Mouse (Mus musculus) stomach, embryonic 16.5 days (tissue): Measurements from ENCODE around the gene Slc1a2. TPM values are rescaled to one million over a fixed set of nuclear protein-coding genes. Genes with fewer than 3 reads are reported as not detected.

Source experiments
- ATAC-seq: fragments of 200-750 bp; cut with Nextera tagmentation; 2 replicates; pipeline ENCODE4 v1.8.0; 2017; ENCODE audit warnings: moderate number of reproducible peaks, moderate TSS enrichment; ENCODE audit not compliant: insufficient read depth, low FRiP score
- H3K27ac ChIP-seq: fragments of 300-500 bp; sonication (generic); 2 replicates; pipeline ENCODE4 v1.5.1; 2014; ENCODE audit warnings: low read length
- H3K27me3 ChIP-seq: fragments of 300-500 bp; sonication (generic); 2 replicates; pipeline ENCODE4 v1.6.1; 2014; ENCODE audit warnings: low read length, control low read depth, mixed read lengths; ENCODE audit not compliant: control insufficient read depth, insufficient read depth
- H3K36me3 ChIP-seq: fragments of 300-500 bp; sonication (generic); 2 replicates; pipeline ENCODE4 v1.6.1; 2014; ENCODE audit warnings: low read length; ENCODE audit not compliant: control insufficient read depth, insufficient read depth
- H3K4me1 ChIP-seq: fragments of 300-500 bp; sonication (generic); 2 replicates; pipeline ENCODE4 v1.6.1; 2014; ENCODE audit warnings: low read length, control low read depth, mixed read lengths; ENCODE audit not compliant: control insufficient read depth, insufficient read depth
- H3K4me2 ChIP-seq: fragments of 300-500 bp; sonication (generic); 2 replicates; pipeline ENCODE4 v1.6.1; 2014; ENCODE audit warnings: low read depth, low read length, mixed read lengths
- H3K4me3 ChIP-seq: fragments of 300-500 bp; sonication (generic); replicated peaks from 2 replicates; pipeline ENCODE4 v1.5.1; 2014; ENCODE audit warnings: mild to moderate bottlenecking, low read length
- H3K9ac ChIP-seq: fragments of 300-500 bp; sonication (generic); 2 replicates; pipeline ENCODE4 v1.6.1; 2014; ENCODE audit warnings: low read length
- H3K9me3 ChIP-seq: fragments of 300-500 bp; sonication (generic); replicated peaks from 2 replicates; pipeline ENCODE4 v1.6.1; 2016; ENCODE audit warnings: low read length, control low read depth; ENCODE audit not compliant: control insufficient read depth
- WGBS: fragments of 180-500 bp; shearing (Covaris S2); extraction: QIAGEN DNeasy Blood & Tissue Kit; methylation state at CpG from one replicate; pipeline ENCODE4 v1.1.7; 2014; 5-methylcytosine and 5-hydroxymethylcytosine counted together
- polyA plus RNA-seq: library from polyadenylated mRNA; unstranded; fragments of >200 nt; fragmentation: Nextera tagmentation; extraction: Ambion mirVana; gene quantifications from 2 replicates; pipeline ENCODE4 v1.2.1, GENCODE M21; 2015

Gene Slc1a2
- polyA plus RNA-seq = 0.75 and 1.0 TPM in 2 replicates

GRCm38 (mm10) chr2:102658163-102658660, at the start of gene Slc1a2:
Gene Slc1a2 (plus strand): TSS chr2:102658659.
- peak within 1 kb of the TSS; percentile 66 for H3K9ac ChIP-seq
- no peaks in the 10 kb centered on the region for H3K9me3 ChIP-seq
- H3K4me2 ChIP-seq = peak within 1 kb of the TSS; percentile 100
- H3K4me1 ChIP-seq = peaks cover 9% of the 10 kb centered on the region
- no peaks in the 10 kb centered on the region for H3K36me3 ChIP-seq
- peaks cover 18% of the 10 kb centered on the region for H3K27me3 ChIP-seq
- under 1% methylated on average over 20 of the region's 20 CpGs for WGBS
- ATAC-seq = no peak
- H3K4me3 ChIP-seq = peak within 1 kb of the TSS; percentile 66
- no peak within 1 kb of the TSS for H3K27ac ChIP-seq

DNA sequence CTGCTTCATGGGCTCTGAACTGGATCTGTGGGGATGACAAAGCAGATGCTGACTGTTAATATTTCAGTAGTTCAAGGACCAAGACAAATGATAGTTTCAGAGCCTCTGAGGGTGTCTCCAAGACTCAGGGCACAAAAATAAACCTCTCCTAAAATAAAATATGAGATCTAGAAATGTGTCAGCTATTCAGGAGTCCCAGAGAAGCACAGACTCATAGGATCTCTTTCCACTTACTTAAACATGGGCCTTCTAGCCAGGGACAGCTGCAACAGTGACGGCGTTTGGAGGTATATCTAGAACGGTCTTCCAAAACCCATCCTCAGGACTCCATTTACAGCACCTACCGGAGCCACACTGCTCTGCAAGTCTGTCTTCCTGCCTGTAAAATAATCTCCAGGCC, 48.0 kb upstream of the Slc1a2 start:
- Histone ChIP-seq H3K9me3 (no peaks in the 10 kb centered on the region), H3K27ac (no peak overlapping the region), H3K27me3 (no peaks in the 10 kb centered on the region), H3K9ac (no peak overlapping the region), H3K4me1 (no peaks in the 10 kb centered on the region), H3K4me3 (no peak overlapping the region), H3K4me2 (no peak overlapping the region), H3K36me3 (no peaks in the 10 kb centered on the region)
- WGBS = 96% methylated on average over 4 of the region's 4 CpGs
- no peak for ATAC-seq

DNA sequence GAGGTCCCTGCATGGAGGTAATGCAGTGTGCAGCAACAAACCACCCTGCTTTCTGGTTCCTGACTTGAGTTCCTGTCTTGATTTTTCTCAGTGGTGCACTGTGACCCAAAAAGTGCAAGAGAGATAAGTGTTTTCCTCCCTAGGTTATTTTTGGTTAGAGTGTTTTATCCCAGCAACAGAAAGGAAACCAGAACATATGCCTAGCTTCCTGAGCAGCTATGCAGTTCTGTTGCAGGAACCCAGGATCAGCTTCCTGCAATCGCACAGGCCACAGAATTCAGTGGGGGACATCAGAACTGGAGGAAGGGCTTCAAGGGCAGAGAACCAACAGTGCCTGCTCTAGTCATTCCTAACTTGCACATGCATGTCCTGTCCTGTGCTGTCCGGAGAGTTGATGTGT, 41.8 kb upstream of the Slc1a2 start:
- no peak overlapping the region for H3K9ac ChIP-seq
- no peak overlapping the region for H3K4me2 ChIP-seq
- H3K4me3 ChIP-seq = no peak overlapping the region
- ATAC-seq = no peak
- no peaks in the 10 kb centered on the region for H3K36me3 ChIP-seq
- H3K27me3 ChIP-seq = no peaks in the 10 kb centered on the region
- no peaks in the 10 kb centered on the region for H3K4me1 ChIP-seq
- H3K9me3 ChIP-seq = no peaks in the 10 kb centered on the region
- 63% methylated on average over 2 of the region's 2 CpGs for WGBS
- no peak overlapping the region for H3K27ac ChIP-seq

GRCm38 (mm10) chr2:102620744-102621429, 37.6 kb upstream of the Slc1a2 start:
- Histone ChIP-seq H3K27ac (no peak overlapping the region), H3K9ac (no peak overlapping the region), H3K4me3 (no peak overlapping the region), H3K27me3 (no peaks in the 10 kb centered on the region), H3K9me3 (no peaks in the 10 kb centered on the region), H3K4me2 (no peak overlapping the region), H3K36me3 (no peaks in the 10 kb centered on the region), H3K4me1 (no peaks in the 10 kb centered on the region)
- WGBS = 84% methylated on average over 12 of the region's 12 CpGs
- no peak for ATAC-seq

DNA sequence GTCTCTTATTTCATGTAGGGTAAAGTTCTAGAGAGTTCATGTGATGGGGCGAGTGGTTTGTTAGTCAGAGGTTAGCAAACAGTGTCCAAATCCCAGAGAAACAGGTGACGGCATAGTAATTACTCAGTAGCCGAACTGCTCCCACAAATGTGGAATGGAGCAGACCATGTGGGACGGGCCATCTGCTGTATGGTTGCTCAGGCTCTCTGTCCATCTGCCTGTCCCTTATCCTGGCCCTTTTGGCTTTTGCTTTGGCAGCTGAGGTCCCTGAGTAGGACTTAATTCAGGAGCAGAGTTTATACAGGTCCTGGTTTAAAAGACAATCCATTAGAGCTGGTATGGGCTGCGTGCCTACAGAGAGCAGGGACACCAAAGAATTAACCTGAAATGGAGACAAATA, 36.3 kb upstream of the Slc1a2 start:
- no peak overlapping the region for H3K9ac ChIP-seq
- 82% methylated on average over 5 of the region's 5 CpGs for WGBS
- H3K4me2 ChIP-seq = no peak overlapping the region
- no peak for ATAC-seq
- no peaks in the 10 kb centered on the region for H3K36me3 ChIP-seq
- H3K4me3 ChIP-seq = no peak overlapping the region
- H3K27ac ChIP-seq = no peak overlapping the region
- no peaks in the 10 kb centered on the region for H3K4me1 ChIP-seq
- H3K27me3 ChIP-seq = no peaks in the 10 kb centered on the region
- H3K9me3 ChIP-seq = no peaks in the 10 kb centered on the region

GRCm38 (mm10) chr2:102622943-102623342, 35.5 kb upstream of the Slc1a2 start:
- no peaks in the 10 kb centered on the region for H3K27me3 ChIP-seq
- ATAC-seq = no peak
- no peak overlapping the region for H3K4me2 ChIP-seq
- H3K27ac ChIP-seq = no peak overlapping the region
- H3K9ac ChIP-seq = no peak overlapping the region
- no peaks in the 10 kb centered on the region for H3K9me3 ChIP-seq
- no peaks in the 10 kb centered on the region for H3K36me3 ChIP-seq
- no peak overlapping the region for H3K4me3 ChIP-seq
- no peaks in the 10 kb centered on the region for H3K4me1 ChIP-seq

GRCm38 (mm10) chr2:102624538-102624937, 33.9 kb upstream of the Slc1a2 start:
- H3K4me1 ChIP-seq = no peaks in the 10 kb centered on the region
- H3K27me3 ChIP-seq = no peaks in the 10 kb centered on the region
- no peak overlapping the region for H3K27ac ChIP-seq
- no peaks in the 10 kb centered on the region for H3K9me3 ChIP-seq
- no peak for ATAC-seq
- WGBS = 93% methylated on average over 1 of the region's 1 CpGs
- H3K4me2 ChIP-seq = no peak overlapping the region
- no peak overlapping the region for H3K4me3 ChIP-seq
- no peak overlapping the region for H3K9ac ChIP-seq
- no peaks in the 10 kb centered on the region for H3K36me3 ChIP-seq

- H3K4me1 ChIP-seq = no peaks in the 10 kb centered on the region
- ATAC-seq = no peak
- no peak overlapping the region for H3K9ac ChIP-seq
- WGBS = 89% methylated on average over 4 of the region's 4 CpGs
- no peaks in the 10 kb centered on the region for H3K36me3 ChIP-seq
- H3K27me3 ChIP-seq = no peaks in the 10 kb centered on the region
- no peak overlapping the region for H3K4me3 ChIP-seq
- no peak overlapping the region for H3K4me2 ChIP-seq
- no peaks in the 10 kb centered on the region for H3K9me3 ChIP-seq
- H3K27ac ChIP-seq = no peak overlapping the region
These were observed 26.1 kb upstream of the Slc1a2 start for GRCm38 (mm10) chr2:102632361-102632760.

DNA sequence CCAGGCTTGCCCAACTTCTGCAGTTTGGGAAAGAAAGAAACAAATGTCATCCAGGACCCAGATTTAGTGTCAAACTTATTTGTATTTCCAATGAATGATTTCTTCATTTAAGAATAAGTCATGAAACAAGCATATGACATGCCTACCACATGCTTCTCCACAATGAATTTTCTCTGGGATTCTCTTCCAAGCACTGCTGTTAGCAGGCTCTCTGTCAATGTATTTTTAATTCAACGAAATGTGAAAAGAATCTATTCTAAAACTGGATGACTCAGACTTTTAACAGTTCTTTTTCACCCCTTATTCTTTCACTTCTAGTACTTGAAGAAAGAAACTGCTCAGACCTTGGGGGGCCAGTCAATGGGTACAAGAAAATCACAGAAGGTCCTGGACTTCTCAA, 24.4 kb upstream of the Slc1a2 start:
- H3K4me1 ChIP-seq = no peaks in the 10 kb centered on the region
- no peak overlapping the region for H3K4me3 ChIP-seq
- no peaks in the 10 kb centered on the region for H3K36me3 ChIP-seq
- H3K9me3 ChIP-seq = no peaks in the 10 kb centered on the region
- H3K27ac ChIP-seq = no peak overlapping the region
- no peaks in the 10 kb centered on the region for H3K27me3 ChIP-seq
- no peak overlapping the region for H3K9ac ChIP-seq
- WGBS = 89% methylated on average over 1 of the region's 1 CpGs
- ATAC-seq = no peak
- H3K4me2 ChIP-seq = no peak overlapping the region
